Mouse (Mus musculus): ENCODE measurements around the gene Izumo3.
"Not testable (repeated sequence)": the region's sequence is repeated elsewhere in the genome, so short reads cannot be mapped to it uniquely, and the experiment has no call there.

Izumo3 gene

GRCm38 (mm10) chr4:92147134-92147533 is at the start of gene Izumo3:
Izumo3 (minus strand) TSS chr4:92147234.
- no peak for DNase-seq

- not testable (repeated sequence) for DNase-seq
Observed at GRCm38 (mm10) chr4:92191649-92192048, 44.6 kb upstream of the Izumo3 start, which contains the start of gene Gm12666. Gm12666 (minus strand) TSS chr4:92191749.

GRCm38 (mm10) chr4:92152646-92153045 is 5.6 kb upstream of the Izumo3 start:
- DNase-seq: no peak

GRCm38 (mm10) chr4:92111390-92111988 is 35.5 kb downstream of the Izumo3 start:
- no peak for DNase-seq

- DNase-seq: no peak
Observed at GRCm38 (mm10) chr4:92097386-92097785, 49.6 kb downstream of the Izumo3 start.

GRCm38 (mm10) chr4:92095951-92096350 is 51.1 kb downstream of the Izumo3 start:
- DNase-seq: no peak

Data from cerebellum, adult 18-20 months (tissue).